8 mouse cellular contexts compared by ENCODE assay signal in genomic region chr6:47175356-47176156, GRCm38 (mm10).
A peak's percentile ranks its signal among the peaks of the same experiment; 100 is the strongest.
DNase-seq lines count a peak whose midpoint lies in the region; ATAC-seq and TF ChIP-seq lines count a peak whose summit lies in the region.
"Not testable (repeated sequence)": the region's sequence is repeated elsewhere in the genome, so short reads cannot be mapped to it uniquely, and the experiment has no call there.

No protein-coding gene starts in this region.

- not testable (repeated sequence) for H3K79me2 ChIP-seq in heart, adult 2 months (replicated peaks; ENCODE audit: control insufficient read depth, insufficient read depth, low read length); macrophage (ENCODE audit: inconsistent target)

- H3K9ac ChIP-seq in embryonic facial prominence, embryonic 12.5 days; heart, adult 2 months (ENCODE audit: low read depth, low read length); intestine, embryonic 14.5 days (ENCODE audit: low read length): not testable (repeated sequence)
- H3K9ac ChIP-seq in neural tube, embryonic 13.5 days: 0 out of 2 replicates have a peak overlapping the region, but pooled peaks have one; percentile 49

- H3K27me3 ChIP-seq in embryonic facial prominence, embryonic 12.5 days; heart, adult 2 months (ENCODE audit: control insufficient read depth, insufficient read depth, low read length); intestine, embryonic 14.5 days (replicated peaks; ENCODE audit: control insufficient read depth, insufficient read depth, low read length); limb, embryonic 10.5 days (ENCODE audit: low read depth, poor library complexity, severe bottlenecking); neural tube, embryonic 13.5 days: not testable (repeated sequence)

- intact Hi-C loops in heart, adult 2 months (cut with DNase I): not testable (repeated sequence)

- WGBS in embryonic facial prominence, embryonic 12.5 days: 25% methylated on average over 10 of the region's 10 CpGs
- WGBS in heart, adult 2 months: 23% methylated on average over 10 of the region's 10 CpGs
- 24% methylated on average over 10 of the region's 10 CpGs for WGBS in intestine, embryonic 14.5 days
- WGBS in limb, embryonic 10.5 days: 27% methylated on average over 10 of the region's 10 CpGs
- WGBS in macrophage (ENCODE audit: missing documents): 9% methylated on average over 10 of the region's 10 CpGs
- 12% methylated on average over 10 of the region's 10 CpGs for WGBS in neural tube, embryonic 13.5 days

- not testable (repeated sequence) for H3K27ac ChIP-seq in embryonic facial prominence, embryonic 12.5 days; heart, adult 2 months; intestine, embryonic 14.5 days (ENCODE audit: low read depth); limb, embryonic 10.5 days
- H3K27ac ChIP-seq in macrophage: peak overlapping the region; percentile 59
- peak overlapping the region; percentile 35; the same call in 1 of the 2 replicates for H3K27ac ChIP-seq in neural tube, embryonic 13.5 days (replicated peaks)

- 0 out of 2 replicates have a peak, but pooled peaks have one; percentile 41 for ATAC-seq in embryonic facial prominence, embryonic 12.5 days (ENCODE audit: insufficient number of reproducible peaks, insufficient read depth, low FRiP score, low TSS enrichment)
- not testable (repeated sequence) for ATAC-seq in intestine, embryonic 14.5 days (replicated peaks; ENCODE audit: low FRiP score, low TSS enrichment, low read depth)
- ATAC-seq in neural tube, embryonic 13.5 days (ENCODE audit: low read depth): peak; percentile 84

- not testable (repeated sequence) for TF ChIP-seq POLR2A in heart, adult 2 months (IDR thresholded peaks at IDR 0.05; ENCODE audit: insufficient read depth, low read depth, low read length)

- H3K4me3 ChIP-seq in embryonic facial prominence, embryonic 12.5 days; heart, adult 2 months; intestine, embryonic 14.5 days (ENCODE audit: low read depth, low read length); limb, embryonic 10.5 days; macrophage (ENCODE audit: inconsistent target): not testable (repeated sequence)
- H3K4me3 ChIP-seq in neural tube, embryonic 13.5 days: 0 out of 2 replicates have a peak overlapping the region, but pooled peaks have one; percentile 12

- not testable (repeated sequence) for H3K9me3 ChIP-seq in embryonic facial prominence, embryonic 12.5 days; intestine, embryonic 14.5 days (ENCODE audit: control insufficient read depth, low read length); limb, embryonic 10.5 days (replicated peaks); neural tube, embryonic 13.5 days

- not testable (repeated sequence) for H3K4me1 ChIP-seq in embryonic facial prominence, embryonic 12.5 days; heart, adult 2 months (ENCODE audit: control insufficient read depth, insufficient read depth, low read length); intestine, embryonic 14.5 days (replicated peaks; ENCODE audit: control insufficient read depth, insufficient read depth, low read length)
- H3K4me1 ChIP-seq in limb, embryonic 10.5 days: peaks cover 18% of the 10 kb centered on the region
- peaks cover 19% of the 10 kb centered on the region for H3K4me1 ChIP-seq in neural tube, embryonic 13.5 days (replicated peaks)

- TF ChIP-seq EP300 in heart, adult 2 months (IDR thresholded peaks at IDR 0.05; ENCODE audit: insufficient read depth, low read depth, low read length): not testable (repeated sequence)

- not testable (repeated sequence) for H3K36me3 ChIP-seq in embryonic facial prominence, embryonic 12.5 days; heart, adult 2 months (ENCODE audit: control insufficient read depth, insufficient read depth, low read length); intestine, embryonic 14.5 days (ENCODE audit: control insufficient read depth, insufficient read depth, low read length); limb, embryonic 10.5 days; macrophage (ENCODE audit: inconsistent target); neural tube, embryonic 13.5 days

- peak; percentile 59 for TF ChIP-seq CTCF in heart, adult 2 months (IDR thresholded peaks at IDR 0.05)

- H3K4me2 ChIP-seq in embryonic facial prominence, embryonic 12.5 days (replicated peaks): peak overlapping the region; percentile 28; the same call in 1 of the 2 replicates
- H3K4me2 ChIP-seq in intestine, embryonic 14.5 days (ENCODE audit: low read length): peak overlapping the region; percentile 12; the same call in 1 of the 2 replicates
- peak overlapping the region; percentile 37 for H3K4me2 ChIP-seq in neural tube, embryonic 13.5 days

- peak; percentile 75 for DNase-seq in ES-CJ7 (ENCODE audit: low read depth, low spot score)
- peak; percentile 27 for DNase-seq in cerebellum, adult 11 months
- not testable (repeated sequence) for DNase-seq in heart, adult 2 months
- DNase-seq in intestine, embryonic 14.5 days (ENCODE audit: low spot score): peak; percentile 63
- peak; percentile 40 for DNase-seq in limb, embryonic 10.5 days (ENCODE audit: low spot score)
